Mouse (Mus musculus) MEL (cell line): ENCODE measurements at regions not wholly inside any gene's neighbourhood (a gene's known extent, or its start where the extent isn't known, plus 50 kb on each side); places are given as distances from the start of the nearest gene placed in this dataset.
A peak's percentile ranks its signal among the peaks of the same experiment; 100 is the strongest.

ENCODE experiments used
- BHLHE40 ChIP-seq: IDR thresholded peaks from 2 replicates; pipeline ENCODE4 v1.6.1; 2012; ENCODE audit warnings: low read depth, mild to moderate bottlenecking, inconsistent platforms, low read length, improper control_type of control experiment, borderline replicate concordance
- CTCF ChIP-seq, 3 experiments: IDR thresholded peaks in 2 of 3; conservative IDR thresholded peaks in 1 of 3; 2 replicates each; pipeline ENCODE4 v1.5.1; 2011 to 2012; ENCODE audit warnings: low read length in 3 of 3, low read depth in 2 of 3, mild to moderate bottlenecking in 2 of 3, improper control_type of control experiment in 1 of 3, inconsistent platforms in 1 of 3, mixed read lengths in 1 of 3, moderate library complexity in 1 of 3; ENCODE audit not compliant: control insufficient read depth in 1 of 3, insufficient read depth in 1 of 3, poor library complexity in 1 of 3, severe bottlenecking in 1 of 3
- E2F4 ChIP-seq: IDR thresholded peaks from 2 replicates; pipeline ENCODE4 v1.6.1; 2011; ENCODE audit warnings: low read depth, low read length, improper control_type of control experiment, borderline replicate concordance
- GABPA ChIP-seq: IDR thresholded peaks from 2 replicates; pipeline ENCODE4 v1.6.1; 2012; ENCODE audit warnings: low read depth, mild to moderate bottlenecking, inconsistent platforms, low read length, improper control_type of control experiment, moderate library complexity
- GATA1 ChIP-seq: IDR thresholded peaks from 2 replicates; pipeline ENCODE4 v1.6.1; 2011; ENCODE audit warnings: low read depth, low read length, improper control_type of control experiment
- HCFC1 ChIP-seq: IDR thresholded peaks from 2 replicates; pipeline ENCODE4 v1.6.1; 2012; ENCODE audit warnings: low read depth, mild to moderate bottlenecking, inconsistent platforms, low read length, improper control_type of control experiment, moderate library complexity
- POLR2A ChIP-seq, 2 experiments: IDR thresholded peaks; 2 replicates each; pipeline ENCODE4 v1.6.1; 2011 to 2012; ENCODE audit warnings: low read length in 2 of 2, mild to moderate bottlenecking in 2 of 2, control low read depth in 1 of 2, improper control_type of control experiment in 1 of 2, low read depth in 1 of 2, moderate library complexity in 1 of 2; ENCODE audit not compliant: control insufficient read depth in 1 of 2, insufficient read depth in 1 of 2, poor library complexity in 1 of 2
- RAD21 ChIP-seq: IDR thresholded peaks from 2 replicates; pipeline ENCODE4 v1.6.1; 2011; ENCODE audit warnings: mild to moderate bottlenecking, low read depth, low read length, improper control_type of control experiment
- TBP ChIP-seq: IDR thresholded peaks from 2 replicates; pipeline ENCODE4 v1.8.0; 2011; ENCODE audit warnings: low read depth, low read length, improper control_type of control experiment
- ZC3H11A ChIP-seq: IDR thresholded peaks from 2 replicates; pipeline ENCODE4 v1.6.1; 2012; ENCODE audit warnings: low read depth, mild to moderate bottlenecking, inconsistent platforms, low read length, improper control_type of control experiment
- ZKSCAN1 ChIP-seq: IDR thresholded peaks from 2 replicates; pipeline ENCODE4 v1.6.1; 2012; ENCODE audit warnings: low read depth, mild to moderate bottlenecking, inconsistent platforms, low read length, improper control_type of control experiment, moderate library complexity

DNA sequence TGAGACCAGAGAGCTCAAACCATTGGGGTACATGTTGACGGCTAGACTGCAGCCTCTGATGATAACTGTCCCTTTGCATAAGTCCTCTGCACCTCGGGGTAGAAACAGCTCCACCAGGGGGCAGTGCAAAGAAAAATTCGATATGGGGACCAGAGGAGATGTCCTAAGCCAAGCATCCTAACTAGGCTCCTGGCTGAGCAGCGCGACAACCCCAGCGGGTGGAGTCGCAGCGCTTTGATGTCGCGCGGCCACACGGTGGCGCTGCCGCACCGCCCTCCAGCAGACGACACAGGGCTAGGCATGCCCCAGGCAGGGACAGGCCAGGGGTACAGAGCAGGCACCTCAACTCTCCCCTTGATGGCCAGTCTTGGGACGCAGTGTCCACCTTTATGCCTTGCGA is 163.8 kb downstream of the Ttc8 start:
- TF ChIP-seq POLR2A (IDR thresholded peaks at IDR 0.05; ENCODE audit: control insufficient read depth in 1 of 2, insufficient read depth in 1 of 2, low read depth in 1 of 2, low read length in 2 of 2, poor library complexity in 1 of 2) (no peak), CTCF (IDR thresholded peaks at IDR 0.05 in 2 of 3, conservative IDR thresholded peaks at IDR 0.05 in 1 of 3; ENCODE audit: control insufficient read depth in 1 of 3, insufficient read depth in 1 of 3, low read depth in 2 of 3, low read length in 3 of 3, poor library complexity in 1 of 3, severe bottlenecking in 1 of 3) (peak; percentile 91 to 97 (median 95)), BHLHE40 (no peak), GATA1 (no peak), RAD21 (peak; percentile 95), GABPA (no peak), TBP (no peak), HCFC1 (no peak), ZC3H11A (peak; percentile 82), ZKSCAN1 (no peak), E2F4 (no peak)
